Mouse (Mus musculus): Measurements from ENCODE around the gene Capn10.

- TF ChIP-seq POLR2A (IDR thresholded peaks at IDR 0.05; ENCODE audit: control insufficient read depth, extremely low read depth, insufficient read depth, low read length, poor library complexity) (no peak), CTCF (IDR thresholded peaks at IDR 0.05; ENCODE audit: borderline replicate concordance, control insufficient read depth, extremely low read depth, insufficient read depth, low read length, poor library complexity) (no peak)
Measured at GRCm38 (mm10) chr1:92953641-92954040, 19.5 kb downstream of the Capn10 start.
